Mouse (Mus musculus) cerebellum, postnatal 10 days (tissue): ENCODE measurements at regions not wholly inside any gene's neighbourhood (a gene's known extent, or its start where the extent isn't known, plus 50 kb on each side); places are given as distances from the start of the nearest gene placed in this dataset.
A peak's percentile ranks its signal among the peaks of the same experiment; 100 is the strongest.

Source experiments
- DNase-seq, 2 experiments: peaks; one replicate each; pipeline ENCODE4 v3.0.0; 2021; ENCODE audit warnings: mixed read lengths in 2 of 2

- DNase-seq = no peak
Measured at GRCm38 (mm10) chr6:100973366-100974090, 140.1 kb downstream of the Ppp4r2 start.

GRCm38 (mm10) chr6:100974716-100975115 lies 141.3 kb downstream of the Ppp4r2 start:
- DNase-seq = no peak

GRCm38 (mm10) chr6:100975835-100976234 lies 142.4 kb downstream of the Ppp4r2 start:
- DNase-seq = peak; percentile 40 to 43

GRCm38 (mm10) chr6:100977201-100977691 lies 143.8 kb downstream of the Ppp4r2 start:
- DNase-seq = peak in 1 of 2 experiments; percentile 16

GRCm38 (mm10) chr6:100978113-100978512 lies 144.7 kb downstream of the Ppp4r2 start:
- no peak for DNase-seq

GRCm38 (mm10) chr6:100978727-100979460 lies 145.5 kb downstream of the Ppp4r2 start:
- DNase-seq = no peak

- DNase-seq = no peak
Measured at GRCm38 (mm10) chr6:100980156-100980555, 146.7 kb downstream of the Ppp4r2 start.

GRCm38 (mm10) chr6:100984861-100985260 lies 151.4 kb downstream of the Ppp4r2 start:
- no peak for DNase-seq

- no peak for DNase-seq
Measured at GRCm38 (mm10) chr6:100985334-100985937, 152.0 kb downstream of the Ppp4r2 start.

- no peak for DNase-seq
Measured at GRCm38 (mm10) chr6:100988521-100988920, 155.1 kb downstream of the Ppp4r2 start.

- peak; percentile 47 to 52 for DNase-seq
Measured at GRCm38 (mm10) chr6:100993421-100993820, 160.0 kb downstream of the Ppp4r2 start.

GRCm38 (mm10) chr6:100995874-100996560 lies 162.6 kb downstream of the Ppp4r2 start:
- peak in 1 of 2 experiments; percentile 46 for DNase-seq

- peak; percentile 45 to 51 for DNase-seq
Measured at GRCm38 (mm10) chr6:100998285-100998684, 164.9 kb downstream of the Ppp4r2 start.

GRCm38 (mm10) chr6:101003901-101004300 lies 170.5 kb downstream of the Ppp4r2 start:
- no peak for DNase-seq

- no peak for DNase-seq
Measured at GRCm38 (mm10) chr6:101021650-101022049, 188.2 kb downstream of the Ppp4r2 start.

- no peak for DNase-seq
Measured at GRCm38 (mm10) chr6:101025816-101026215, 192.4 kb downstream of the Ppp4r2 start.

GRCm38 (mm10) chr6:101027462-101027861 lies 194.0 kb downstream of the Ppp4r2 start:
- no peak for DNase-seq

- peak; percentile 13 to 21 for DNase-seq
Measured at GRCm38 (mm10) chr6:101029436-101029835, 196.0 kb downstream of the Ppp4r2 start.

GRCm38 (mm10) chr6:101030451-101031125 lies 197.2 kb downstream of the Ppp4r2 start:
- DNase-seq = no peak

GRCm38 (mm10) chr6:101046755-101047154 lies 213.3 kb downstream of the Ppp4r2 start:
- peak; percentile 81 to 89 for DNase-seq

- DNase-seq = no peak
Measured at GRCm38 (mm10) chr6:101047195-101047594, 213.8 kb downstream of the Ppp4r2 start.

GRCm38 (mm10) chr6:101048431-101048830 lies 215.0 kb downstream of the Ppp4r2 start:
- DNase-seq = no peak
